Mouse (Mus musculus): Measurements from ENCODE around the gene Gstm3. TPM values are rescaled to one million over a fixed set of nuclear protein-coding genes. Genes with fewer than 3 reads are reported as not detected.

Gstm3 gene
- polyA plus RNA-seq (2012) = not detected in 2 replicates

DNA sequence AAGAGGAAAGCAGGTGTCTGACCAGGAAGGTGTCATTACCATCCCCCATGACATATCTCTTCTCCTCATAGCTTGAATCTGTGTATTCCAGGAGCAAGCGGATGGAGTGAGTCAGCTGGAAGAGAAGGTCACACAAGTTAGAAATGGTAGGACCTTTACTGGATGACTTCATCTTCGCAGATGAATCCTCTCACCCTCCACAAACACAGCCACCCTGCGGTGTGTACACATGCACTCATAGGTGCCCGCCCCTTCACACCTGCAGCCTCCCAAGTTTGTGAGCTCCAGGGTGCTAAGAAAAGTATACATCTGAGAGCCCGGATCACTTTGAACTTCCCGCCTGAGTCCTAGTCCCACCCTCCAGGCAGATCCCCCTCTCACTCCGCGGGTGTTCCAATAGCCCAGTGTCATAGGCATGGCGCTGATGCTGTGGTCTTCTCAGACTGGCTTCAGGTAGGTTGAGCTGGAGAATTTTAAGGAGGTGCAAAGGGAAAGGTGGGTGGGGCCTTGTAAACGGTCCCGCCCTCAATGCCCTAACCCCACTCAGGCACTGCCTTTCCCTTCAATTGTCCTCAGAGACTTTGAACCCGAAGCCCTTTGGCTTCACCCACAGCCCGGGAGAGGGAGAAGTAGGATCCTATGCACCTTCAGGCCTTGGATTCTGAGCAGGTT lies at the start of gene Gstm3:
Gene Gstm3 (minus strand): TSS at position 560 of the 672 bp plus-strand sequence.
- no peak for TF ChIP-seq GATA1 (IDR thresholded peaks at IDR 0.05; ENCODE audit: low read length)

DNA sequence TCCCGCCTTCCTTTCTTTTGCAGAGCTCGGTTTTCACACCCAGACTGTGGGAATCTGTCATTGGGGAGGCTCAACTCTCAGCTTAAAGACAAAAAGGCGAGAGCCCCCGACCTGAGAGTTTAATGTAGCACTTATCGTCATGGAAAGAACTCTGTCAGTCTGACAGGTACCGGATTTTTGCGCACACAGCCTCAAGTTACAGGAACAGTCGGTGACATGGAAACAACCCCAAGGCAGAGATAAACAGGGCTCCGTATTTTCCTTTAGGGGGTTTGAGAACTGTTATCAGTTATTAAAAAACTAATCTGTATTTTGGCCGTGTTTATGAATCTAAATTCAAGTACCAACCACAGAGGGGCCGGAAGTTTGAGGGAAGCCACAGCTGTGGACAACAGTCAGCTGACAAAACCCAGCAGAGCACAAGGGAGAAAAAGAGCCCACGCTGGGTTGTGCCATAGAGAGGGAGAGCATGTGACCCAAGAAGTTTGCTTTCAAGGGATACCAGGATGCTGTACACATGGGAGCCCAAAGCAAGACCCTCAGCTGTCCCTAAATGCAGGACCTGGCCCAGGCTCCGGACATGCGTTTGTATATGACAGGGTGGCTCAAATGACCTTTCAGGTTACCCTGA lies 49.2 kb upstream of the Gstm3 start:
- no peak for TF ChIP-seq GATA1 (IDR thresholded peaks at IDR 0.05; ENCODE audit: low read length)

DNA sequence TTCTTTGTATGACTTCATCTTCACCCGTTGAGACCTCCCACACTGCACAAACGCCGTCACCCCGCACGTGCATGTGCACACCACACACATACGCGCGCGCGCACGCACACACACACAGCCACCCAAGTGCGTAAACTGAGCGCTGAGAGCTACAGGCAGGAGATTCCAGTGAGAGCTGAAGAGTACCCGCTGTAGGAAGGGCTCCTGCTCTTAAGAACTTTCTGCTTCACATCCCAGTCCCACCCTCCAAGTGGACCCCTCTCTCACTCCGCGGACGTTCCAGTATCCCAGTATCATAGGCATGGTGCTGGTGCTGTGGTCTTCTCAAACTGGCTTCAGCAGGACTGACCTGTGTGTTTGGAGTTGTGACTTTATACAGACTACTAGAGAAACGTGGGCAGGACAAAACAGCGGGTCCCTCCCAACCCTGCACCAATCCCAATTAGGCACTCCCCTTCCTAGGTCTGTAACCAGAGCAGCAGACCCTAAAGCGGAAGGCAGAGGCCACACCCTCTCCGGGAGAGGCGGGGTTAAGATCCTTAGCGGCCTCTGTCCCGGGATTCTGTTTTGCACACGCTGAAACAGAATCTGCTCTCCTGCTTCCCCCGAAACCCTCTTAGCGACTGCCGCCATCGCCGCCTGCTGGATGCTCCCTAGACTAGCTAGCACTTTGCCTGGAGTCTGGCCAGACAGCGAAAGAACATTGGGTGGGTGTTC lies 48.5 kb upstream of the Gstm3 start, which contains the start of gene Gstm1:
Gene Gstm1 (minus strand): TSS at position 501 of the 717 bp plus-strand sequence.
- TF ChIP-seq GATA1 (IDR thresholded peaks at IDR 0.05; ENCODE audit: low read length) = no peak

DNA sequence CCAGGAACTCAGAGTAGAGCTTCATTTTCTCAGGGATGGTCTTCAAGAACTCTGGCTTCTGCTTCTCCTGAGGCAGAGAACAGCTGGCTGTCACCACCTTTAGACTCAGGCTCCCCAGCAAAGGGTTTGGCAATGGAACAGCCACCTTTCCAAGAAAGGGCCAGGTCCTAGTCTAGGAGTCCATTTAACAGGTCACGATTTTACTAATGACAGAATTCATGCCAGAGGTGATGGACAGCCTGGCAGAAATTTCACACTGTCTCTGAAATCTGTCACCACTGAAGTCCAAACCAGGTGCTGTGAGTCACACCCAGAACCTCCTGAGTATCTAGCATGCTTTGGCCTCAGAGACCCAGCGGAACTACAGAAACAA lies 45.9 kb upstream of the Gstm3 start:
- TF ChIP-seq GATA1 (IDR thresholded peaks at IDR 0.05; ENCODE audit: low read length) = no peak

DNA sequence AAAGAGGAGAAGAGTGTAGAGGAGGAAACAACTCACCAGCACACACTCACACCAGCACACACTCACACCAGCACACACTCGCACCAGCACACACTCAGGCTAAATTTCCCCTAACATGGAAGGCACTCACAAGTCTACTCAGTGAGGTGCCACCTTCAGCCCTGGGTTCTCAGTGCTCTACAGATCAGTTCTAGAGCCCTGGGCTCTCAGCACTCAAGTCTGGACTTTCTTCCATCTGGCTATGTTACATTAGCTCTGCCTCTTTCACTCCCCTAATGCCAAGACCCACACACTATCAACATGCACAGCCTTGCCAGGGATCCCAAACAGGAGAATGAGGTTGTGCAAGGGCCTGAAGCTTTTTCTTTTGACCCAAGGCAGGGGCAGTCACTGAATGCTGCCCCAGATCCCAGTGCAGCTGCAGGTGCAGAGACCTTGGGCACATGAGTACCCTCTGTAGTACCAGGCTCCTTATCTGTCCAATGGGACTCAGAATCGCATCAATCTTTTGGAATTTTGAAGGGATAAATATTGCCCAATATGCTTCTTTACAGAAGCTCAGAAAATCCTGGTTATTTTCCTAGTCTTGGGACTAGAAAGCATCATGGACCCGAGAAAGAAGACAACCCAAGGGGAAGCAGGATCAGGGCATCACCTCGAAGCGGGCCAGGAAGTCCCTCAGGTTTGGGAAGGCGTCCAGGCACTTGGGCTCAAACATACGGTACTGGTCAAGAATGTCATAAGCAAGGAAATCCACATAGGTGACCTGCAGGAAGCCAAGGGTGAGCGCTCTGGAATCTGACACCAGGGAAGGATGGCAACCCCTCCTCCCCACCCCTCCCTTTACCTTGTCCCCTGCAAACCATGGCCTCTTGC lies 45.3 kb upstream of the Gstm3 start:
- no peak for TF ChIP-seq GATA1 (IDR thresholded peaks at IDR 0.05; ENCODE audit: low read length)

DNA sequence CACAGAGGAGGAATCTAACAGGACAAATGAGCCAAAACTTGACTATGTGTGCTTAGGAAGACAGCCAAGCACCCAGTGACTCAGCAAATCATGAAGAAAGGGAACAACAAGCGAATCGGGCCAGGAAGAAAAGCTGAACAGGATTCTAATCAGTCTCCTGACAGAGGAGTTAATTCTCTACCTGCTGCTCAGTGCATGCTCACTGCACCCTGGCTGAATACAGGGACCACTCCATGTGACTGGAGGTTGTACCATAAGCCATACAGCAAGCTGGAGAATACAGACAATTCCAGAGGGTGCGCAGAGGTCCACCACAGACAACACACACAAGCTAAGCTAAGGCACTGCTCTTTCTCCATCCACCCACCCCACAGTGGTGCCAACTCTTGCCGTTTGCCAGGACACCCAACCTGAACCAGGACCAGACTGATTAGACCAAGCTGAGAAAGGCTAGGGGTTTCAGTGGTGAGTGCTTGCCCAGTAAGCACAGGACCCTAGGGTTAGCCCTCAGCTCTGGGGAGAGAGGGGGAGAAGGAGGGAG lies 44.3 kb upstream of the Gstm3 start:
- no peak for TF ChIP-seq GATA1 (IDR thresholded peaks at IDR 0.05; ENCODE audit: low read length)

DNA sequence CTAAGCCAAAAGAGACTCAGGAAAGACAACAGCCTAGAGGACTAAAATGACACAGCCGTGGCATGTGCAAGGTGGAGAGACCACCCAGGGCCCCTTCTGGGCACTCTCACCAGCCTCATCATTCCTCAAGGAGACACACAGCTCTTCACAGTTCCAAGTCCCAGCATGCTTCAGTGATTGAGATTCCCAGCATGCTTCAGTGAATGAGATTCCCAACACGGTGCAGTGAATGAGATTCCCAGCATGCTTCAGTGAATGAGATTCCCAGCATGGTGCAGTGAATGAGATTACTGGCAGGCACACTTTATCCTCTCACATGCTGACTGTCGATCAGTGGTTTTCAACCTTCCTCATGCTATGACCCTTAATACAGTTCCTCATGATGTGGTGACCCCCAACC lies 42.5 kb upstream of the Gstm3 start:
- no peak for TF ChIP-seq GATA1 (IDR thresholded peaks at IDR 0.05; ENCODE audit: low read length)

DNA sequence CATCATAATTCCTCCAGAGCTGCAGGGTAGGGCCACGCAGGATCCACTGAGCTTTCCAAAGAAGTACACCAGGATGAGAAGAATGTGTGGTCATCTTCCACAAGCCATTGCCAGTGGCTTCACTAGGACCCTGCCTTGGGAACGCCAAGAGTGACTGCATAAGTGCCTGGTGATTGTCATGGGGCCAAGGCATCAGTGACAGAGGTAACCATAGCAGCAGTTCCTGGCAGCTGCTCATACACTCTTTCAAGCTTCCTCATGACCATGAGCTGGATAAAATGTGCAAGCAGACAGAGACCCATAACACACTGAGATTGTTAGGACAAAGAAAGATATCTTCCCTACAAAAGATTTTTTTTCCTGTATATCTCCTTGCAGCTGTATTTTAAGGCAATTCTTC lies 41.2 kb upstream of the Gstm3 start:
- TF ChIP-seq GATA1 (IDR thresholded peaks at IDR 0.05; ENCODE audit: low read length) = no peak

DNA sequence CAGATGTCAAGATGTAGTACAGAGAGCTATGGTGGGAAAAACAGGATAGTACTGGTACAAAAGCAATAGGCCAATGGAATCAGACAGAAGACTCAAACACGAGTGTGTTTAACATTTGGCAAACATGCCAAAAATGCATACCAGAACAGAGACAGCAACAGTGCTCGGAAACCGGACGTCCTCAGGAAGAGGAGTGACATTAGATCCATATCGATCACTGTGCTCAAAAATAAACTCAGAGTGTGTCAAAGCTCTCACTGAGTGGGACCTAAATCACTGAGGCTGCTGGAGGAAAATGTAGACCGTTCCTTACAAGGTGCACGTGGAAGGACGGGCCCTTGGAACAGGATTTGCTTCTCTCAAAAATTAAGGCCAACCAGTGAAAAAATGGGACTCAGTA lies 32.9 kb upstream of the Gstm3 start:
- TF ChIP-seq GATA1 (IDR thresholded peaks at IDR 0.05; ENCODE audit: low read length) = no peak

DNA sequence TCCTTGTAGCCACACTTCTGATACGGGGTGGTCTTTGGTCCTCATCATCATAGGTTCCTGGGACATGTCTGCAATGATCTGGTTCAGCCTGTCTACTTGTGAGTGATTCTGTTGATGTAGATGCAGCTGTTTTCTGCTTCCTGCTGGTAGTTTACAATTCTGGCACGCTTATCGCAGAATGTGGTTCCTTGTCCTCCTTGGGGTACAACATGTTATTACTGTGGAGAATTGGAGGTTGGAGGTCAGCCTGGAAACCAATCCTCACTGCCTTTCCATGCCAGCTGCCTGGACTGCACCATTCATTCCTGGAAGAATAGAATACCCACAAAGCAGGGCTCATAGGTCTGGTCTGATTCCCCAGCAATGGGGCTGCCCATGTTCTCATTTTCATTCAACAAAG lies 30.4 kb upstream of the Gstm3 start:
- no peak for TF ChIP-seq GATA1 (IDR thresholded peaks at IDR 0.05; ENCODE audit: low read length)

DNA sequence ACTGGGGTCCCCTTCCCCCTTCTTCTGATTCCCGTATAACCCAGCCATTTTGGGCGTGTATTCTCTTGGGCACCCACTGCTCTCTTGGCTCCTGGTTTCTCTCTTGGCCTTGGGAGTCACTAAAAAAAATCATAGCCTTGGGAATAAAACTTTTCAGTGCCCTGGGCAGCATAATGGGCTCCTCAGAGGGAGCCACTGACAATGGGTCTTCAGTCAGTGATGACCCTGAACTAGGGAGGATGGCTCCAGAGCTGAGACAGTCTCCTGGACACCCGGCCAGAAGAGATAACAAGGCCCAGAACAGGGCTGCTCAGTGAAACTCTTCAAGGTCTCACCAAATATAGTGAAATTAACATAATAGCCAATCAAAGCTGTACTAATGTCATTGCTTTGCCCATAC lies 29.5 kb upstream of the Gstm3 start:
- TF ChIP-seq GATA1 (IDR thresholded peaks at IDR 0.05; ENCODE audit: low read length) = no peak

DNA sequence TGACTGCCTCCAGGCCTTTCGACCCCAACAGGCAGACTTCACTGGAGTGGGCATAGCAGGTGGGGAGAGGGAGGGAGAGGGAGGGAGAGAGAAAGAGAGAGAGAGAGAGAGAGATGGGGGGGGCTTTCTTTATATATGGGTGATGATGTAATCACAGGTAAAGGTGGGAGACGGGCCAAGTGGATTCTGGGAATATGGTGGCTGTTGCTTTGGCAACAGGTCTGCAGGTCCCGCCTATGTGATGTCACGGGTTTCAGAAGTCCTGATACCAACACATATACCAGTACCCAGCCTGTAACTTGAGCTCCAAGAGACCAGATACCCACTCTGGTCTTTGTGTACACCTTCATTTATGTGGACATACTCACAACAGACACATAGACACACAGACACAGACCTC lies 27.5 kb upstream of the Gstm3 start:
- no peak for TF ChIP-seq GATA1 (IDR thresholded peaks at IDR 0.05; ENCODE audit: low read length)

DNA sequence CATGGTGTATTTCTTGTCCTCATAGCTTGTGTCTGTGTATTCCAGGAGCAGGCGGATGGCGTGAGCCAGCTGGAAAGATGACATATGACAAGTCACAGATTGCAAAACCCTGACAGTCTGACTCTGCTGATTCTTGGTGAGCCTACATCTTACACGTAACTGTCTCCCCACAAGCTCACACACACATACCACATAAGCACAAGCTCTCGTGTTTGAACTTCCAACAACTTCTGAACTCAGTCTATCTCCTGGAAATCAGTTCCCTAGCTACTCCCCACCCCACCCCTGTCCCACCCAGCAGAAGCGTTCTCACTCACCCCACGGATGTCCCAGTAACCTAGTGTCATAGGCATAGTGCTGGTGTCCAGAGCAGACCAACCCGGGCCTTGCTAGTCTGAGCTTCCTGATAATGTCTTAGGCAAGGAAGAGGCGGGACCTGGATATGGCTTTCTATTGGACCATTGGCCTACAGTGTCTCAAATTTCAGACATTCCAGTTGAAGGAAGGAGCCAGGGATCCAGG lies 17.0 kb upstream of the Gstm3 start, which contains the start of gene Gstm2:
Gene Gstm2 (minus strand): TSS at position 413 of the 522 bp plus-strand sequence.
- no peak for TF ChIP-seq GATA1 (IDR thresholded peaks at IDR 0.05; ENCODE audit: low read length)

DNA sequence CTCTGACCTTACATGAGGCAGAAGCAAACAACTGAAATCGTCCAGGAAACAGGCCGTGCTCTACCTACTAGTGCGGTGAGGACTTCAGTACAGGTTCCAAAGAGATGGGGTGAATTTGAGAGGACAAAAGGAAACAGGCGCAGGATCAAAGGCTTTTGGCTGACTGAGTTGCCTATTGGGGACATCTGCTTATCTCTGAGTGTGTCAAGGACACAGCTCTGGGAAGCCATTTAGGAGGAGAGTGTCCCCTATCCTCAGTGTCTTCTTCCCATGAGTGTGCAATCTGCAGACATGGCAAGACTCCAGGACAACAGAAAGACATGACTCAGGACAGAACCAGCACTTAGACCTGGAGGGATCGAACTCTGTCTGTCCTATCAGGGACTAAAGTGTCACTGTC lies 15.4 kb upstream of the Gstm3 start:
- TF ChIP-seq GATA1 (IDR thresholded peaks at IDR 0.05; ENCODE audit: low read length) = no peak

DNA sequence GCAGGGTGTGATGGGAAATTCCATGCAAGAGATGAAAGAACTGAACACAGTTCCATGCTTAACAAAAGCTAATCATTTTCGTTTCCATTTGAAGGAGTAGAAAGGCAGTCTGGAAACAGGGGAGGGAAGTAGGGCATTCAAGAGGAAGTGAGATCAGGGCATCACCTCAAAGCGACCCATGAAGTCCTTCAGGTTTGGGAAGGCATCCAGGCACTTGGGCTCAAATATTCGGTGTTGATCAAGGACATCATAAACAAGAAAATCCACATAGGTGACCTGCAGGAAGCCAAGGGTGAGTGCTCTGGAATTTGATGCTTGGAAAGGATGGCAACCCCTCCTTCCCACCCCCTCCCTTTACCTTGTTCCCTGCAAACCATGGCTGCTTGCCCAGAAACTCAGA lies 14.7 kb upstream of the Gstm3 start:
- TF ChIP-seq GATA1 (IDR thresholded peaks at IDR 0.05; ENCODE audit: low read length) = no peak
